Mouse (Mus musculus) gastrocnemius, postnatal 25 days (tissue): ENCODE data around the gene Sept9. TPM values are rescaled to one million over a fixed set of nuclear protein-coding genes. Genes with fewer than 3 reads are reported as not detected.
"Not testable (repeated sequence)": the region's sequence is repeated elsewhere in the genome, so short reads cannot be mapped to it uniquely, and the experiment has no call there.

Source experiments
- DNase-seq: peaks from one replicate; pipeline ENCODE4 v3.0.0; 2022
- total RNA-seq, 2 experiments: library from RNA; stranded (reverse); gene quantifications; 1 replicate in 1 of 2; 2 replicates in 1 of 2; pipeline ENCODE4 v1.2.3; 2021

Gene Sept9
- total RNA-seq, 2 experiments from 2014 or later, result 13.8 to 16.2 TPM

- DNase-seq, result no peak
These were observed 128.2 kb downstream of the Sept9 start for GRCm38 (mm10) chr11:117327633-117328032.

GRCm38 (mm10) chr11:117330076-117330950 lies 130.9 kb downstream of the Sept9 start:
- DNase-seq, result no peak

GRCm38 (mm10) chr11:117330951-117331254 lies 131.4 kb downstream of the Sept9 start:
- no peak for DNase-seq

GRCm38 (mm10) chr11:117331361-117332241 lies 132.1 kb downstream of the Sept9 start:
- no peak for DNase-seq

- DNase-seq, result no peak
These were observed 133.0 kb downstream of the Sept9 start for GRCm38 (mm10) chr11:117332242-117333149.

- no peak for DNase-seq
These were observed 133.8 kb downstream of the Sept9 start for GRCm38 (mm10) chr11:117333150-117333715.

GRCm38 (mm10) chr11:117334101-117334500 lies 134.6 kb downstream of the Sept9 start:
- DNase-seq, result no peak

- DNase-seq, result no peak
These were observed 135.7 kb downstream of the Sept9 start for GRCm38 (mm10) chr11:117335146-117335545.

- no peak for DNase-seq
These were observed 136.8 kb downstream of the Sept9 start for GRCm38 (mm10) chr11:117336081-117336788.

- DNase-seq, result no peak
These were observed 138.3 kb downstream of the Sept9 start for GRCm38 (mm10) chr11:117337749-117338148.

GRCm38 (mm10) chr11:117338503-117338902 lies 139.0 kb downstream of the Sept9 start:
- DNase-seq, result no peak

GRCm38 (mm10) chr11:117339050-117339449 lies 139.6 kb downstream of the Sept9 start:
- no peak for DNase-seq

- DNase-seq, result no peak
These were observed 141.8 kb downstream of the Sept9 start for GRCm38 (mm10) chr11:117341218-117341617.

- no peak for DNase-seq
These were observed 142.6 kb downstream of the Sept9 start for GRCm38 (mm10) chr11:117342076-117342475.

- not testable (repeated sequence) for DNase-seq
These were observed 143.0 kb downstream of the Sept9 start for GRCm38 (mm10) chr11:117342490-117342889.

GRCm38 (mm10) chr11:117343800-117344199 lies 144.3 kb downstream of the Sept9 start:
- DNase-seq, result no peak

GRCm38 (mm10) chr11:117344339-117345021 lies 145.0 kb downstream of the Sept9 start:
- DNase-seq, result no peak

GRCm38 (mm10) chr11:117345022-117345765 lies 145.7 kb downstream of the Sept9 start:
- DNase-seq, result no peak

- DNase-seq, result no peak
These were observed 147.8 kb downstream of the Sept9 start for GRCm38 (mm10) chr11:117347256-117347655.
